Mouse (Mus musculus) midbrain, postnatal 0 days (tissue): Measurements from ENCODE around the gene Csnk1g2. TPM values are rescaled to one million over a fixed set of nuclear protein-coding genes. Genes with fewer than 3 reads are reported as not detected.

Experiments used
- ATAC-seq: fragments of 200-750 bp; cut with Nextera tagmentation; 2 replicates; pipeline ENCODE4 v1.8.0; 2017; ENCODE audit warnings: moderate number of reproducible peaks, mild to moderate bottlenecking, moderate TSS enrichment, moderate library complexity; ENCODE audit not compliant: low FRiP score
- DNase-seq: peaks from one replicate; pipeline ENCODE4 v3.0.0-alpha.2; 2015; ENCODE audit warnings: low spot score
- H3K27ac ChIP-seq: fragments of 300-500 bp; sonication (generic); 2 replicates; pipeline ENCODE4 v1.5.1; 2014; ENCODE audit warnings: low read depth, mild to moderate bottlenecking, low read length, mixed read lengths
- H3K27me3 ChIP-seq: fragments of 300-500 bp; sonication (generic); 2 replicates; pipeline ENCODE4 v1.6.1; 2014; ENCODE audit warnings: low read length, control low read depth, mixed read lengths; ENCODE audit not compliant: insufficient read depth
- H3K36me3 ChIP-seq: fragments of 300-500 bp; sonication (generic); 2 replicates; pipeline ENCODE4 v1.6.1; 2014; ENCODE audit warnings: low read length, control low read depth, mixed read lengths; ENCODE audit not compliant: insufficient read depth
- H3K4me1 ChIP-seq: fragments of 300-500 bp; sonication (generic); 2 replicates; pipeline ENCODE4 v1.6.1; 2014; ENCODE audit warnings: mild to moderate bottlenecking, control low read depth, antibody characterized with exemption, low read length, mixed read lengths; ENCODE audit not compliant: insufficient read depth
- H3K4me2 ChIP-seq: fragments of 300-500 bp; sonication (generic); 2 replicates; pipeline ENCODE4 v1.6.1; 2014; ENCODE audit warnings: low read depth, mild to moderate bottlenecking, low read length, mixed read lengths; ENCODE audit not compliant: poor library complexity, severe bottlenecking
- H3K4me3 ChIP-seq: fragments of 300-500 bp; sonication (generic); 2 replicates; pipeline ENCODE4 v1.5.1; 2014; ENCODE audit warnings: low read depth, mild to moderate bottlenecking, low read length, moderate library complexity
- H3K9ac ChIP-seq: fragments of 300-500 bp; sonication (generic); replicated peaks from 2 replicates; pipeline ENCODE4 v1.6.1; 2014; ENCODE audit warnings: mild to moderate bottlenecking, low read length, moderate library complexity, mixed read lengths; ENCODE audit not compliant: poor library complexity, severe bottlenecking
- H3K9me3 ChIP-seq: fragments of 300-500 bp; sonication (generic); 2 replicates; pipeline ENCODE4 v1.6.1; 2016; ENCODE audit warnings: low read length, control low read depth
- CTCF ChIP-seq: IDR thresholded peaks from 2 replicates; pipeline ENCODE4 v1.5.1; 2016; ENCODE audit warnings: antibody characterized with exemption, mild to moderate bottlenecking
- WGBS: fragments of 180-500 bp; shearing (Covaris S2); extraction: QIAGEN DNeasy Blood & Tissue Kit; methylation state at CpG from one replicate; pipeline ENCODE4 v1.1.7; 2014; 5-methylcytosine and 5-hydroxymethylcytosine counted together
- polyA plus RNA-seq: library from polyadenylated mRNA; unstranded; fragments of >200 nt; fragmentation: Nextera tagmentation; extraction: Ambion mirVana; gene quantifications from 2 replicates; pipeline ENCODE4 v1.2.1, GENCODE M21; 2015
- total RNA-seq: library from RNA; depleted of rRNA; stranded (reverse); fragments of >200 nt; gene quantifications from 2 replicates; pipeline ENCODE4 v1.2.3, GENCODE M21; 2014

Csnk1g2 gene
- total and polyA plus RNA-seq, 2 experiments from 2014 or later: 93.3 to 146 TPM

DNA sequence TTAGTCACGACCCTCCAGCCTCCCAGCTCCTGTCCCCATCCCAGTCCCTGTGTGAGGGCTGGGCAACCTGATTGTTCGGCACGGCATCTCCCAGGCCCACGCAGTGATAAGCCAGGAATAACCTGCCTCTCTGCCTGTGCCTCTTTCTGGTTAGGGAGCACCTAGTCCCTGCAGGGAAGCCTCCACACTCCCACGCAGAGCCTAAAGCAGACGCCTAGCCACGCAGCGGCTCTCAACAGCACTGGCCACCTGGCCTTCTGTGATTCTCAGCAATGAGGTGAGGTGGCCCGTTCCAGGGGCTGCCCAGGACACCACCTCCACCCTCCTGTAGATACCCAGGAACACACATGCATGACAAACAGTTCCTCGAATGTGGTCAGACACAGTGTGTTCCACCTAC, 27.8 kb downstream of the Csnk1g2 start:
- TF ChIP-seq CTCF: no peak
- H3K27ac ChIP-seq: no peak overlapping the region

DNA sequence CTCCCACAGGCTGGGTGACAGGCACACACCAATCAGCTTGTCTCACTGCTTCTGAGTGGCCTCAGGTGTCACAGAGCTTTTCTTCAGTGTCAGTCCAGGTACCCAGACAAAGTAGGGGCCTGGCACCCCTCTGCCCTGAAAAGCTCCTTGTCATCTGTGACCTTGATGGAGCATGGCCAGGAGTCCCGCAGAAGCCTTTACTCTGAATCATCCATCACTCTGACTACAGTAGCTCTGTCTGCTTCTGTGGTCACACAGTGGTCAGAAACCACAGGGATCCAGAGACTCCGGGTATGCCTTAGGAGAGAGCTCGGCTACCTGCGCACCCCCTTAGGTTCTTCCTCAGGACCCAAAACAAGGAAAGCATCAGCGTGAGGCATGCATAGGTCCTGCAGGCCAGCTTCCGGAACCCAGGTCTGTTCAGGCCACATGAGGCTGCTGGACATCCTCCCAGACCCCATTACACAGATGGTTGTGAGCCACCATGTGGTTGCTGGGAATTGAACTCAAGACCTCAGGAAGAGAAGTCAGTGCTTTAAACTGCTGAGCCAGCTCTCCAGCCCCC, 30.6 kb downstream of the Csnk1g2 start:
- DNase-seq: no peak
- Histone ChIP-seq H3K27ac (no peak overlapping the region; the same call in 1 of the 2 replicates), H3K4me1 (peaks cover 14% of the 10 kb centered on the region), H3K4me3 (no peak overlapping the region), H3K36me3 (peaks cover under 1% of the 10 kb centered on the region; the same call in 1 of the 2 replicates), H3K9me3 (no peaks in the 10 kb centered on the region), H3K4me2 (no peak overlapping the region), H3K9ac (no peak overlapping the region), H3K27me3 (no peaks in the 10 kb centered on the region)
- WGBS: 96% methylated on average over 6 of the region's 6 CpGs
- no peak for TF ChIP-seq CTCF
- ATAC-seq: no peak

More for the DNA sequence above, 27.8 kb downstream of the Csnk1g2 start:
- DNase-seq (no peak), ATAC-seq (no peak)
- H3K9ac ChIP-seq: no peak overlapping the region
- no peak overlapping the region for H3K4me3 ChIP-seq
- H3K4me1 ChIP-seq: peaks cover 12% of the 10 kb centered on the region
- H3K9me3 ChIP-seq: no peaks in the 10 kb centered on the region
- peaks cover 23% of the 10 kb centered on the region for H3K36me3 ChIP-seq
- H3K4me2 ChIP-seq: no peak overlapping the region
- no peaks in the 10 kb centered on the region for H3K27me3 ChIP-seq
- WGBS: 94% methylated on average over 10 of the region's 10 CpGs

DNA sequence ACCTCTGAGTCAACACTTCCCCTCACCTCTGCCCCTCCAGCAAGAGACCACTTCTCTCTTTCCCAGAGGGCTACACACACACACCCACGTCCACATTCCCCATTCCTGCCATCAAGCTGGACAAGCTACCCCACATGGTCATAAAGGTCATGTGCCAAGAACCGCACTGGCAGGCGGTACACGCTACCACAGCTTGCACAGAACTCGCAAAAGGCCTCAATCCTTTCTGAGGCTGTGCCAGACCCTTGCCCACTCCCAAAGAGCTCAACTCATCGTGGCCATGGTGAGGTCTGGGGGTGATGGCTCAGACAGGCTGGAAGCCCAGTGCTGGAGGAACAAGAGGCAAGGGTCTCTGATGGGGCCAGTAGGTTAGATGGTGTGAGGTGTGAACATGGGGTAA, 32.2 kb downstream of the Csnk1g2 start:
- ATAC-seq: no peak
- peak overlapping the region; percentile 93 for H3K4me2 ChIP-seq
- H3K9ac ChIP-seq: no peak overlapping the region
- 80% methylated on average over 6 of the region's 6 CpGs for WGBS
- no peaks in the 10 kb centered on the region for H3K36me3 ChIP-seq
- no peaks in the 10 kb centered on the region for H3K27me3 ChIP-seq
- peak overlapping the region; percentile 82; the same call in 1 of the 2 replicates for H3K4me3 ChIP-seq
- TF ChIP-seq CTCF: no peak
- no peak overlapping the region for H3K27ac ChIP-seq
- DNase-seq: no peak
- peaks cover 14% of the 10 kb centered on the region for H3K4me1 ChIP-seq
- no peaks in the 10 kb centered on the region for H3K9me3 ChIP-seq

DNA sequence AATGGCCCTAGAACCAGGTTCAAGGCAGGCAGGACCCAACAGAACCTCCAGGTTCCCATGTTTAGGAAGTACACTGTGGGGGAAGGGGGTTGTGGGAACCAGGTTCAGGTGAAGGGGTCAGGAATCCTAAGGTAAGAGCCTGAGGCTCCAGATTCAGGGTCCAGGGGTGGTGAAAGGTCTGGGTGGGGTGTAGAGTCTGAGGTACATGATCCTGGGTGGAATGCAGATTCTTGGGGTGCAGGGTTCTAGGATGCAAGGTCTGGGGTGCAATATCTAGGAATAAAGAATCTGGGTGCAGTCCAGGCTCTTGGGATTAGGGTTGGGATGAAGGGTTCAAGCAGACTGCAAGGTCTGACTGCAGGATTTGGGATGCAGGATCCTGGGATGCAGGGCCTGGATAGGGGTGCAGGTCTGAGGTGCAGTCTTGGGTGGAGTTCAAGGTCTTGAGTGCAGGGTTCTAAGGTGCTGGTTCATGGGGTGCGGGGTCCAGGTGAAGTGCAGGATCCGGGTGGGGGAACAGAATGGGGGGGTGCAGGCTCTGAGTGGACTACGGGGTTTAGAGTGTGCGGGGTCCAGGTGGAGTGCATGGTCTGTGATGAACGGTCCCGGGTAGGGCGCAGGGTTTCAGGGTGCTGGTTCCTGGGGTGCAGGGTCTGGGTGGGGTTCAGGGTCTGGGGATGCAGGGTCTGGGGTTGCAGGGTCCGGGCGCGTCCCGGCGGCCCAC, 32.9 kb downstream of the Csnk1g2 start:
- 6% methylated on average over 12 of the region's 12 CpGs for WGBS
- H3K27me3 ChIP-seq: no peaks in the 10 kb centered on the region
- H3K9ac ChIP-seq: peak overlapping the region; percentile 93

DNA sequence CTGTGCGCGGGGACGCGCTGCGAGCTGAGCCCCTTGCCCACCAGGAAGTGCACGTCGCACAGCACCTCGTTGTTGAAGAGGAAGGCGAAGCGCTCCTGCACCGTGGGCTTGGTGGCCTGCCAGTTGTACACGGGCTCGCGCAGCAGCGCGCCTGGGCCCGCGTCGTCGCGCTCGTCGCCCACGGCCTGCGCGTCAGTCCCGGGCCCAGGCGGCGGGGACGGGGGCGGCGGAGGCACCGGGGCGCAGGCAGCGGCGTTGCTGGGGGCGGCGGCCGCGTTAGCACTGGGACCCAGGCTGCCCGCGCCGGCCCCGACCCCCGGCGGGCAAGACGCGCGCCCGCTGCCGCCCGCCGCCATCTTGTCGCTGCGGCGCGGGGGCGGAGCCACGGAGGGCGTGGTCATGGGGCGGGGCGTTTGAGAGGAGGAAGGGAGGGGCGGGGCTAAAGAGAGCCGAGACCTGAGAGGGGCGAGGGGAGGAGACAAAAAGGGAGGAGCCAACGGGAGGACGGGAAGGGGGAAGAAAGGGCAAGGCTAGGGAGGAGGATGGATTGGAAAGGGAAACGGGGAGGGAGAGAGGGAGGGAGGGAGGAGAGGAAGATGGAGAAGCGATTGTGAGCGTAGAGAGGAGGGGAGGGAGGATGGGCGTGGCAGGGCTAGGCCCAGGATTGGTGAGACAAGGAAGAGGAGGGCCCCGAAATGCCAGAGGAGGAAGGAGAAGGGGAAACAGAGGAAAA, 33.7 kb downstream of the Csnk1g2 start:
- WGBS: 2% methylated on average over 70 of the region's 72 CpGs
- Histone ChIP-seq H3K4me2 (peak overlapping the region; percentile 93), H3K27ac (peak overlapping the region; percentile 91), H3K4me3 (peak overlapping the region; percentile 82), H3K4me1 (peaks cover 14% of the 10 kb centered on the region), H3K36me3 (no peaks in the 10 kb centered on the region), H3K27me3 (no peaks in the 10 kb centered on the region), H3K9ac (peak overlapping the region; percentile 93), H3K9me3 (no peaks in the 10 kb centered on the region)
- TF ChIP-seq CTCF: no peak
- ATAC-seq (peak; percentile 82), DNase-seq (peak; percentile 98)

More for the DNA sequence above, 32.9 kb downstream of the Csnk1g2 start:
- no peak for TF ChIP-seq CTCF
- Histone ChIP-seq H3K4me1 (peaks cover 14% of the 10 kb centered on the region), H3K9me3 (no peaks in the 10 kb centered on the region), H3K27ac (peak overlapping the region; percentile 91), H3K36me3 (no peaks in the 10 kb centered on the region), H3K4me3 (peak overlapping the region; percentile 82), H3K4me2 (peak overlapping the region; percentile 93)
- ATAC-seq (peak; percentile 29), DNase-seq (no peak)
